Mouse (Mus musculus): ENCODE results near the gene Spata16.

- TF ChIP-seq ZC3H11A (IDR thresholded peaks at IDR 0.05; ENCODE audit: low read depth, low read length) (no peak), NELFE (IDR thresholded peaks at IDR 0.05; ENCODE audit: low read depth, low read length) (no peak), CTCF (conservative IDR thresholded peaks at IDR 0.05 in 1 of 2, IDR thresholded peaks at IDR 0.05 in 1 of 2; ENCODE audit: low read depth in 2 of 2, low read length in 2 of 2) (no peak), HCFC1 (IDR thresholded peaks at IDR 0.05; ENCODE audit: low read depth, low read length) (no peak), USF1 (IDR thresholded peaks at IDR 0.05; ENCODE audit: low read depth, low read length) (no peak), TCF12 (IDR thresholded peaks at IDR 0.05; ENCODE audit: low read depth, low read length) (no peak), RCOR1 (conservative IDR thresholded peaks at IDR 0.05; ENCODE audit: low read depth, low read length) (no peak), MAX (IDR thresholded peaks at IDR 0.05; ENCODE audit: low read length) (no peak), SMC3 (IDR thresholded peaks at IDR 0.05; ENCODE audit: low read depth, low read length) (no peak), GABPA (IDR thresholded peaks at IDR 0.05; ENCODE audit: insufficient replicate concordance, low read depth, low read length) (no peak), POLR2A (IDR thresholded peaks at IDR 0.05; ENCODE audit: low read depth, low read length) (no peak), UBTF (IDR thresholded peaks at IDR 0.05; ENCODE audit: low read depth, low read length) (no peak), NRF1 (IDR thresholded peaks at IDR 0.05; ENCODE audit: low read depth, low read length) (no peak), E2F4 (IDR thresholded peaks at IDR 0.05; ENCODE audit: insufficient replicate concordance, low read depth, low read length) (no peak)
These were observed 343.0 kb downstream of the Spata16 start for GRCm38 (mm10) chr3:26980371-26980770.

Measured in CH12.LX (cell line).